Mouse (Mus musculus) midbrain, embryonic 16.5 days (tissue): ENCODE measurements around the gene 0610009B22Rik. TPM values are rescaled to one million over a fixed set of nuclear protein-coding genes. Genes with fewer than 3 reads are reported as not detected.
"Not testable (repeated sequence)": the region's sequence is repeated elsewhere in the genome, so short reads cannot be mapped to it uniquely, and the experiment has no call there.

Experiments
- ATAC-seq: fragments of 200-750 bp; cut with Nextera tagmentation; 2 replicates; pipeline ENCODE4 v1.8.0; 2017; ENCODE audit warnings: moderate TSS enrichment
- H3K27ac ChIP-seq: fragments of 300-500 bp; sonication (generic); 2 replicates; pipeline ENCODE4 v1.5.1; 2014; ENCODE audit warnings: mild to moderate bottlenecking, low read length, mixed read lengths
- H3K27me3 ChIP-seq: fragments of 300-500 bp; sonication (generic); 2 replicates; pipeline ENCODE4 v1.6.1; 2014; ENCODE audit warnings: low read depth, low read length, mixed read lengths; ENCODE audit not compliant: control insufficient read depth, insufficient read depth
- H3K36me3 ChIP-seq: fragments of 300-500 bp; sonication (generic); 2 replicates; pipeline ENCODE4 v1.6.1; 2014; ENCODE audit warnings: mild to moderate bottlenecking, low read length, moderate library complexity, mixed read lengths; ENCODE audit not compliant: control insufficient read depth, insufficient read depth
- H3K4me1 ChIP-seq: fragments of 300-500 bp; sonication (generic); 2 replicates; pipeline ENCODE4 v1.6.1; 2014; ENCODE audit warnings: mild to moderate bottlenecking, low read length, mixed read lengths; ENCODE audit not compliant: control insufficient read depth, insufficient read depth
- H3K4me2 ChIP-seq: fragments of 300-500 bp; sonication (generic); 2 replicates; pipeline ENCODE4 v1.6.1; 2014; ENCODE audit warnings: mild to moderate bottlenecking, low read length, mixed read lengths
- H3K4me3 ChIP-seq: fragments of 300-500 bp; sonication (generic); 2 replicates; pipeline ENCODE4 v1.5.1; 2014; ENCODE audit warnings: low read depth, mild to moderate bottlenecking, low read length, moderate library complexity, mixed read lengths
- H3K9ac ChIP-seq: fragments of 300-500 bp; sonication (generic); 2 replicates; pipeline ENCODE4 v1.6.1; 2014; ENCODE audit warnings: low read depth, low read length, mixed read lengths
- H3K9me3 ChIP-seq: fragments of 300-500 bp; sonication (generic); replicated peaks from 2 replicates; pipeline ENCODE4 v1.6.1; 2014; ENCODE audit warnings: mild to moderate bottlenecking, low read length, mixed read lengths; ENCODE audit not compliant: control insufficient read depth, poor library complexity, severe bottlenecking
- WGBS: fragments of 180-500 bp; shearing (Covaris S2); extraction: QIAGEN DNeasy Blood & Tissue Kit; methylation state at CpG from one replicate; pipeline ENCODE4 v1.1.7; 2014; 5-methylcytosine and 5-hydroxymethylcytosine counted together
- polyA plus RNA-seq: library from polyadenylated mRNA; unstranded; fragments of >200 nt; fragmentation: Nextera tagmentation; extraction: Ambion mirVana; gene quantifications from 2 replicates; pipeline ENCODE4 v1.2.1, GENCODE M21; 2015

0610009B22Rik gene
- polyA plus RNA-seq: 91.5 and 106 TPM in 2 replicates

DNA sequence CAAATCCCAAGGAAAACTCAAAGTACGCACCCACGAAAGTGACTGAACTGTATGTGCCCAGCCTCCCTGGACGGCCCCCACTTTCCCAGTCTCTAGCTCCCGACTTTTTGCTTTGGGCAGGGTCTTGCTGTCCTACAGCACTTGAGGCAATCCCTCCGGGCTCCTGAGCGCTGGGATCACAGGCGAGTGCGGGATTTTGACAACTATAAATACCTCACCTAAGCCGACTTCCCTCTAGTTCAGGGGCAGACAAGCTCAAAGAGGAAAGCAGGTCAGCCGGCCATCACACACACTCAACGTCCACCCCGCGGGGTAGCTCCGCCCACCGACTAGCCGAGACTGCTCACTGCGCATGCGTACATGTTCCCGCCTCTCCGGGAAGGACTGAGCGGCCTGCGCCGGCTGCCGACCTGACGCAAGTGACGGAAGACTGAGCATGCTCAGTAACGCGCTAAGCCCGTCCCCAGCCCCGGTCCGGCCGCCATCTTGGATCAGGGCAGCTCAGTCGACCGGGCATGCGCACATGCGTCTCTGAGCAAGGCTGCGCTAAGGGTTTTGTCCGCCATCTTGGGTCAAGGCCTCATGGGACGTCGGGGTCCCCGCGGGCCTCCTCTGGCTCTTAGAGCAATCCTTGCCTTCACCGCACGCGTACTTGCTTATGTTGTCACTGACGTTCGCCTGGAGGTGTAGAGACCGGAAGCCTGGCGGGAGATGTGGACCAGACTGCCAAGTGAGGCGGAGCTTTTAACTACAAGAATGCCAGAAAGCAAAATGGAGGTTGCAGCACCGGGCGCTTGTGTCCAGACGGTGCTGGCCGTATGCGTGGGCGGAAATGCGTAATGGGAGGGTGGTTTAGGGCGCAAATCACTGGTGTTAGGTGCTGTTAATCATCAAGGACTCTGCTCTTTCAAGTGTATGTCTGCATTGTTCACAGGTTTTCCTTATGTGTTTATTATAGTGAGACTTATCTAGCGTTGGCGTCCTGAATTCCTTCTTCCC lies at the start of gene 0610009B22Rik:
TSS of gene 0610009B22Rik (minus strand) at position 545 of the 999 bp plus-strand sequence.
- H3K27ac ChIP-seq: peak within 1 kb of the TSS; percentile 100
- under 1% methylated on average over 60 of the region's 60 CpGs for WGBS
- peaks cover 12% of the 10 kb centered on the region for H3K4me1 ChIP-seq
- no peaks in the 10 kb centered on the region for H3K27me3 ChIP-seq
- peak within 1 kb of the TSS; percentile 94 for H3K4me2 ChIP-seq
- peak; percentile 99 for ATAC-seq
- peaks cover 6% of the 10 kb centered on the region; the same call in 1 of the 2 replicates for H3K36me3 ChIP-seq
- H3K9me3 ChIP-seq: no peaks in the 10 kb centered on the region
- H3K4me3 ChIP-seq: peak within 1 kb of the TSS; percentile 64
- peak within 1 kb of the TSS; percentile 89 for H3K9ac ChIP-seq

DNA sequence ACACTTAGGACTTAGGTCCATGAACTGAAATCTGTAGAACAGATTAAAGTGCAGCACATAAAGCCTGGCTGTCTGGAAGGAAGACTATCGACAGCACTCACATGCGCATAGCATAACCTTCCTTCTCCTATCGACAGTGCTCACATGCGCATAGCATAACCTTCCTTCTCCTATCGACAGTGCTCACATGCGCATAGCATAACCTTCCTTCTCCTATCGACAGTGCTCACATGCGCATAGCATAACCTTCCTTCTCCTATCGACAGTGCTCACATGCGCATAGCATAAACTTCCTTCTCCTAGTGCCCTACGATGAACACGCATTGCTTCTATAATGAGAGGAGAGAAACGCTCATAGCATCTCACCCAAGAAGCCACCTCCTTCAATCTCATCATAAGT lies 45.5 kb upstream of the 0610009B22Rik start:
- not testable (repeated sequence) for ATAC-seq

GRCm38 (mm10) chr11:51732883-51733282 lies 44.2 kb upstream of the 0610009B22Rik start:
- Histone ChIP-seq H3K9ac (no peak overlapping the region), H3K4me3 (no peak overlapping the region), H3K4me1 (no peaks in the 10 kb centered on the region), H3K36me3 (peaks cover 25% of the 10 kb centered on the region), H3K9me3 (no peaks in the 10 kb centered on the region), H3K27ac (no peak overlapping the region), H3K27me3 (no peaks in the 10 kb centered on the region), H3K4me2 (no peak overlapping the region)
- ATAC-seq: no peak
- WGBS: 91% methylated on average over 1 of the region's 1 CpGs

More for the DNA sequence above, 45.5 kb upstream of the 0610009B22Rik start:
- not testable (repeated sequence) for H3K9me3 ChIP-seq, H3K4me1 ChIP-seq, H3K27ac ChIP-seq, H3K4me2 ChIP-seq, H3K27me3 ChIP-seq, H3K4me3 ChIP-seq, H3K9ac ChIP-seq
- peaks cover 24% of the 10 kb centered on the region for H3K36me3 ChIP-seq
- WGBS: 98% methylated on average over 12 of the region's 13 CpGs

GRCm38 (mm10) chr11:51721066-51721465 lies 32.4 kb upstream of the 0610009B22Rik start:
- H3K36me3 ChIP-seq: peaks cover 42% of the 10 kb centered on the region

DNA sequence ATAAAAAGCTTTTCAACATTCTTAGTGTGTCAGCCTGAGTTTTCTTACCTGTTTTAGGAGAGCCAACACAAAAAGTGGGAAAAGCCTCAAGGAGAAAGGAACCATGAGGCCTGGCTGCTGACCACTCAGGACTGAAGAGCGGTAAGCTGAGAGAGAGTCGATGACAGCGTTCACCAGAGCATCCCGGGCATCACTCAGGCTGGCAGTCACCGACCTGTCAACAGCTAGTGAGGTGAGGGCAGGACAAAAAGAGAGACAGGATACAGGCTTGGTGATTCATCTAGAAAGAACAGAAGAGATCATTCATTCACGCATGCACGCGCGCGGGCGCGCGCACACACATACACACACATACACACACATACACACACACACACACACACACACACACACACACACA lies 18.4 kb upstream of the 0610009B22Rik start:
- ATAC-seq: no peak
- Histone ChIP-seq H3K9ac (no peak overlapping the region), H3K27me3 (no peaks in the 10 kb centered on the region), H3K27ac (no peak overlapping the region), H3K36me3 (peaks cover 25% of the 10 kb centered on the region), H3K4me2 (no peak overlapping the region), H3K4me3 (no peak overlapping the region), H3K9me3 (no peaks in the 10 kb centered on the region), H3K4me1 (no peaks in the 10 kb centered on the region)
- WGBS: 98% methylated on average over 13 of the region's 13 CpGs

More at GRCm38 (mm10) chr11:51721066-51721465, 32.4 kb upstream of the 0610009B22Rik start:
- Histone ChIP-seq H3K4me3 (no peak overlapping the region), H3K27ac (no peak overlapping the region), H3K9ac (no peak overlapping the region), H3K4me1 (no peaks in the 10 kb centered on the region), H3K9me3 (no peaks in the 10 kb centered on the region), H3K27me3 (no peaks in the 10 kb centered on the region), H3K4me2 (no peak overlapping the region)
- WGBS: 95% methylated on average over 11 of the region's 11 CpGs
- no peak for ATAC-seq

DNA sequence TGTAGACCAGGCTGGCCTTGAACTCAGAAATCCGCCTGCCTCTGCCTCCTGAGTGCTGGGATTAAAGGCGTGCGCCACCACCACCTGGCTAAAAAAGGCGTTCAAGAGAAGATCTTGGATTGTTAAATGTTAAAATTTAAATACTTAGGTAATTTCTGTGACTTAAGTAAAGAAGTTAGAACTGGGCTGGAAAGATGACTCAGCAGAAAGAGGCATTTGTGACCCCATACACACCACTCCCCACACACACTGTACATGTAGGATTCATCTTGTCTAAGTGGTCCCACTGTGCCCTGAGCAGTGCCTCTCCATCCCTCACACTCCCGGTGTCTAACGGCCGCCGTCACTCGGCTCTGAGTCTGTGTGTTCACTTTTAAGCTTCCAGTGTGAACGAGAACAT lies 17.8 kb upstream of the 0610009B22Rik start:
- H3K36me3 ChIP-seq: peaks cover 24% of the 10 kb centered on the region
- H3K27ac ChIP-seq: no peak overlapping the region
- H3K4me1 ChIP-seq: no peaks in the 10 kb centered on the region
- no peak overlapping the region for H3K4me2 ChIP-seq
- H3K27me3 ChIP-seq: no peaks in the 10 kb centered on the region
- H3K4me3 ChIP-seq: no peak overlapping the region
- no peak for ATAC-seq
- H3K9ac ChIP-seq: no peak overlapping the region
- WGBS: 98% methylated on average over 10 of the region's 10 CpGs
- H3K9me3 ChIP-seq: no peaks in the 10 kb centered on the region

DNA sequence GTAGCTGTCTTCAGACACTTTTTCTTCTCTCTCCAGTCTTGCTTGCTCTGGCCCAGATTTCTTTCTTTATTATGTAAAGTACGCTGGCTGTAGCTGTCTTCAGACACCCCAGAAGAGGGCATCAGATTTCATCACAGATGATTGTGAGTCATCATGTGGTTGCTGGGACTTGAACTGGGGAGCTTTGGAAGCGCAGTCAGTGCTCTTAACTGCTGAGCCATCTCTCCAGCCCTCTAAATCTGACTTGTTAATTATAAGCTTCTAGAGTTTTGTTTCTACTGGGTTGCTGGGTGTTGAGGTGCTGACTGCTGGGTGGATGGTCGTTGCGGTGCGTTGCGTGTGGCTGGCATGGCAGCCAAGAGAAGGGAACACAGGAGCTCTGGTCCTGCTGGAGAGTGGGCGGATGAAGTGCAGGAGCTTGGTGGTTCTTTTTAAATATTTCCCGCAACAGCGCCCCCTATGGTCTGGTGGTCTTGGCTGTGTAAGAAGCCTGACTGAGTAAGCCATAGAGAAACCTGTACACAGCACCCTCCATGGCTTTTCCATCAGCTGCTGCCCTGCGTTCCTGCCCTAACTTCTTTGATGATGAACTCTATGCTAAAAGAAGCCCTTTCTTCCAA lies 14.8 kb upstream of the 0610009B22Rik start:
- no peak for ATAC-seq
- Histone ChIP-seq H3K9ac (no peak overlapping the region), H3K36me3 (peaks cover 40% of the 10 kb centered on the region), H3K4me1 (no peaks in the 10 kb centered on the region), H3K27me3 (no peaks in the 10 kb centered on the region), H3K9me3 (no peaks in the 10 kb centered on the region), H3K27ac (no peak overlapping the region), H3K4me2 (no peak overlapping the region), H3K4me3 (no peak overlapping the region)
- WGBS: 69% methylated on average over 10 of the region's 10 CpGs

DNA sequence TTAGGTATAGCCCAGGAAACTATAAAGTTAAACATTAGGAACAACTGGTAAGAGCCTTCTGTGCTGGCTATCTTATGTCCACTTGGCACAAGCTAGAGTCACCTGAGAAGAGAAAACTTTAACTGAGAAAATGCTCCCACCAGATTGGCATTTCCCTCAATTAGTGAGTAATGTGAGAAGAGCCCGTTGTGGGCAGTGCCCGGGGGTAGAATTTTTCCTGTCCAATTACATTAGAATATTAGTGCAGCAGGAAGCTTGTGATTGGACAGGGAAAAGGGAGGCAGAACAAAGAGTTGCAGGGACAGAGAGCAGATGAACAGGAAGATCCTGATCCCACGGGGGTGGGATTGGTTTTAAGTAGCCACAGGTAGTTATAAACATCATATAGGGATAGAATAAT lies 14.2 kb upstream of the 0610009B22Rik start:
- Histone ChIP-seq H3K9ac (no peak overlapping the region), H3K4me1 (no peaks in the 10 kb centered on the region), H3K27me3 (no peaks in the 10 kb centered on the region), H3K4me3 (no peak overlapping the region), H3K27ac (no peak overlapping the region), H3K9me3 (no peaks in the 10 kb centered on the region), H3K4me2 (no peak overlapping the region), H3K36me3 (peaks cover 41% of the 10 kb centered on the region)
- no peak for ATAC-seq
- 85% methylated on average over 3 of the region's 3 CpGs for WGBS

DNA sequence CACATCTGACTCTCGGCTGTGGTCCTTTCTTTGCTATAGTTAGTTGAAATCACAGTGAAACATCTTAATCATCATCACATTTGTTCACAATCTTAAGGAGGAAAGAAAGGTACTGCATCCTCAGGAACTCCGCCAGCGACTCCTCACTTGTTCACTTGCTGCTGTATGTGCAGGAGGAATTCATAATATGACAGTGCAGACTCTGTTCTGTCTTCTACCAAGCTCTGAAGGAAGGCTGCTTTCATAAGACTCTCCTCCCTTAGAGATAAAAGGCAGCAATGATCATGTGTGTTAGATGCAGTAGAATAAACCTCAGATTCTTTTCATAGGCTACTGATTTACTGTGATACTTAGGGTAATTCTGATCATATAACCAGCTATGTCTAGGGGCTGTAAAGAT lies 6.3 kb upstream of the 0610009B22Rik start:
- Histone ChIP-seq H3K27ac (no peak overlapping the region), H3K36me3 (peaks cover 32% of the 10 kb centered on the region), H3K4me2 (no peak overlapping the region), H3K4me3 (no peak overlapping the region), H3K27me3 (no peaks in the 10 kb centered on the region), H3K4me1 (no peaks in the 10 kb centered on the region), H3K9me3 (no peaks in the 10 kb centered on the region), H3K9ac (no peak overlapping the region)
- 93% methylated on average over 3 of the region's 3 CpGs for WGBS
- no peak for ATAC-seq
